Mouse (Mus musculus) MEL (cell line): ENCODE data around the gene Tanc1. TPM values are rescaled to one million over a fixed set of nuclear protein-coding genes. Genes with fewer than 3 reads are reported as not detected.

Experiments
- DNase-seq: peaks from one replicate; pipeline ENCODE4 v3.0.0; 2011; ENCODE audit warnings: low read depth, low spot score
- H3K27ac ChIP-seq: 2 replicates; pipeline ENCODE4 v1.5.1; 2012; ENCODE audit warnings: low read depth, mild to moderate bottlenecking, control low read depth, low read length, moderate library complexity; ENCODE audit not compliant: control insufficient read depth
- H3K27me3 ChIP-seq, 2 experiments: fragments of 150-350 bp in 1 of 2; sonication (generic) in 1 of 2; 2 replicates each; pipeline ENCODE4 v1.6.1; 2012; ENCODE audit warnings: low read length in 2 of 2, mild to moderate bottlenecking in 2 of 2, improper control_type of control experiment in 1 of 2, moderate library complexity in 1 of 2; ENCODE audit not compliant: insufficient read depth in 2 of 2, control insufficient read depth in 1 of 2
- H3K36me3 ChIP-seq, 2 experiments: 2 replicates each; pipeline ENCODE4 v1.6.1; 2012 to 2014; ENCODE audit warnings: low read length in 2 of 2, improper control_type of control experiment in 1 of 2, inconsistent platforms in 1 of 2, mild to moderate bottlenecking in 1 of 2; ENCODE audit not compliant: insufficient read depth in 2 of 2, control insufficient read depth in 1 of 2
- H3K4me1 ChIP-seq, 2 experiments: fragments of 150-350 bp in 1 of 2; sonication (generic) in 1 of 2; 2 replicates each; pipeline ENCODE4 v1.6.1; 2012; ENCODE audit warnings: low read length in 2 of 2, improper control_type of control experiment in 1 of 2, mild to moderate bottlenecking in 1 of 2; ENCODE audit not compliant: insufficient read depth in 2 of 2, control insufficient read depth in 1 of 2
- H3K4me3 ChIP-seq, 2 experiments: fragments of 150-350 bp in 1 of 2; sonication (generic) in 1 of 2; 2 replicates each; pipeline ENCODE4 v1.5.1; 2012; ENCODE audit warnings: low read depth in 2 of 2, low read length in 2 of 2, mild to moderate bottlenecking in 2 of 2, moderate library complexity in 2 of 2, control low read depth in 1 of 2, improper control_type of control experiment in 1 of 2; ENCODE audit not compliant: control insufficient read depth in 1 of 2, insufficient read depth in 1 of 2
- H3K79me2 ChIP-seq: 2 replicates; pipeline ENCODE4 v1.6.1; 2012; ENCODE audit warnings: mild to moderate bottlenecking, low read length, moderate library complexity; ENCODE audit not compliant: control insufficient read depth, poor library complexity, insufficient read depth
- H3K9ac ChIP-seq: 2 replicates; pipeline ENCODE4 v1.6.1; 2012; ENCODE audit warnings: low read depth, mild to moderate bottlenecking, control low read depth, low read length, moderate library complexity; ENCODE audit not compliant: control insufficient read depth, poor library complexity, severe bottlenecking
- H3K9me3 ChIP-seq: fragments of 150-350 bp; sonication (generic); replicated peaks from 2 replicates; pipeline ENCODE4 v1.6.1; 2012; ENCODE audit warnings: mild to moderate bottlenecking, low read length, improper control_type of control experiment, moderate library complexity; ENCODE audit not compliant: insufficient read depth
- BHLHE40 ChIP-seq: IDR thresholded peaks from 2 replicates; pipeline ENCODE4 v1.6.1; 2012; ENCODE audit warnings: low read depth, mild to moderate bottlenecking, inconsistent platforms, low read length, improper control_type of control experiment, borderline replicate concordance
- CHD2 ChIP-seq: IDR thresholded peaks from 2 replicates; pipeline ENCODE4 v1.6.1; 2011; ENCODE audit warnings: low read length, improper control_type of control experiment
- HCFC1 ChIP-seq: IDR thresholded peaks from 2 replicates; pipeline ENCODE4 v1.6.1; 2012; ENCODE audit warnings: low read depth, mild to moderate bottlenecking, inconsistent platforms, low read length, improper control_type of control experiment, moderate library complexity
- JUND ChIP-seq: IDR thresholded peaks from 2 replicates; pipeline ENCODE4 v1.6.1; 2011; ENCODE audit warnings: low read depth, mild to moderate bottlenecking, improper control_type of control experiment, low read length
- KAT2A ChIP-seq: conservative IDR thresholded peaks from 2 replicates; pipeline ENCODE4 v1.6.1; 2012; ENCODE audit warnings: low read depth, low read length, improper control_type of control experiment, inconsistent platforms
- MAZ ChIP-seq: IDR thresholded peaks from 2 replicates; pipeline ENCODE4 v1.6.1; 2012; ENCODE audit warnings: low read depth, mild to moderate bottlenecking, inconsistent platforms, low read length, improper control_type of control experiment
- MXI1 ChIP-seq: IDR thresholded peaks from 2 replicates; pipeline ENCODE4 v1.6.1; 2011; ENCODE audit warnings: mild to moderate bottlenecking, low read depth, low read length, improper control_type of control experiment
- MYC ChIP-seq: IDR thresholded peaks from 2 replicates; pipeline ENCODE4 v1.6.1; 2011; ENCODE audit warnings: low read depth, mild to moderate bottlenecking, low read length, improper control_type of control experiment, moderate library complexity
- NRF1 ChIP-seq: IDR thresholded peaks from 2 replicates; pipeline ENCODE4 v1.6.1; 2014; ENCODE audit warnings: low read depth, mild to moderate bottlenecking, inconsistent platforms, low read length, improper control_type of control experiment, moderate library complexity; ENCODE audit not compliant: poor library complexity, insufficient read depth, severe bottlenecking
- POLR2A ChIP-seq, 2 experiments: IDR thresholded peaks; 2 replicates each; pipeline ENCODE4 v1.6.1; 2011 to 2012; ENCODE audit warnings: low read length in 2 of 2, mild to moderate bottlenecking in 2 of 2, control low read depth in 1 of 2, improper control_type of control experiment in 1 of 2, low read depth in 1 of 2, moderate library complexity in 1 of 2; ENCODE audit not compliant: control insufficient read depth in 1 of 2, insufficient read depth in 1 of 2, poor library complexity in 1 of 2
- RCOR1 ChIP-seq: IDR thresholded peaks from 2 replicates; pipeline ENCODE4 v1.6.1; 2012; ENCODE audit warnings: low read depth, mild to moderate bottlenecking, inconsistent platforms, low read length, improper control_type of control experiment
- TBP ChIP-seq: IDR thresholded peaks from 2 replicates; pipeline ENCODE4 v1.8.0; 2011; ENCODE audit warnings: low read depth, low read length, improper control_type of control experiment
- TCF12 ChIP-seq: IDR thresholded peaks from 2 replicates; pipeline ENCODE4 v1.6.1; 2014; ENCODE audit warnings: low read depth, mild to moderate bottlenecking, inconsistent platforms, low read length, improper control_type of control experiment, moderate library complexity
- ZKSCAN1 ChIP-seq: IDR thresholded peaks from 2 replicates; pipeline ENCODE4 v1.6.1; 2012; ENCODE audit warnings: low read depth, mild to moderate bottlenecking, inconsistent platforms, low read length, improper control_type of control experiment, moderate library complexity
- ZNF384 ChIP-seq: IDR thresholded peaks from 2 replicates; pipeline ENCODE4 v1.6.1; 2012; ENCODE audit warnings: low read depth, mild to moderate bottlenecking, inconsistent platforms, low read length, improper control_type of control experiment
- polyA plus RNA-seq, 2 experiments: library from polyadenylated mRNA; stranded (reverse) in 1 of 2; unstranded in 1 of 2; fragments of >175 nt in 1 of 2; fragments of >200 nt in 1 of 2; gene quantifications; 2 replicates each; pipeline versions ENCODE4 v1.2.1 to v1.2.4; 2012; ENCODE audit warnings: low replicate concordance in 2 of 2, low read depth in 1 of 2; ENCODE audit not compliant: insufficient read length in 2 of 2, insufficient read depth in 1 of 2, missing spikeins in 1 of 2
- total RNA-seq: library from RNA; depleted of rRNA; stranded (reverse); fragments of 300-350 nt; gene quantifications from 2 replicates; pipeline ENCODE4 v1.2.3, GENCODE M21; 2012

The Tanc1 gene
- total and polyA plus RNA-seq, 3 experiments, result 0.54 to 0.78 TPM; not detected in 1

- no peak for TF ChIP-seq TBP
Observed at GRCm38 (mm10) chr2:59699893-59700292, 88.1 kb downstream of the Tanc1 start (continued).

- TF ChIP-seq KAT2A, result no peak
- no peak for TF ChIP-seq RCOR1
- TF ChIP-seq ZKSCAN1, result no peak
- no peak for TF ChIP-seq POLR2A (IDR thresholded peaks at IDR 0.05; ENCODE audit: control insufficient read depth in 1 of 2, insufficient read depth in 1 of 2, low read depth in 1 of 2, low read length in 2 of 2, poor library complexity in 1 of 2)
- TF ChIP-seq HCFC1, result no peak
- no peak for TF ChIP-seq BHLHE40
- no peak for TF ChIP-seq JUND
- no peak for TF ChIP-seq MYC
- Histone ChIP-seq H3K27me3 (no peaks in the 10 kb centered on the region), H3K4me3 (no peak overlapping the region), H3K79me2 (no peaks in the 10 kb centered on the region), H3K36me3 (no peaks in the 10 kb centered on the region), H3K9ac (no peak overlapping the region), H3K27ac (no peak overlapping the region), H3K9me3 (no peaks in the 10 kb centered on the region), H3K4me1 (no peaks in the 10 kb centered on the region)
- no peak for DNase-seq
Observed at GRCm38 (mm10) chr2:59705221-59705620, 93.4 kb downstream of the Tanc1 start.

DNA sequence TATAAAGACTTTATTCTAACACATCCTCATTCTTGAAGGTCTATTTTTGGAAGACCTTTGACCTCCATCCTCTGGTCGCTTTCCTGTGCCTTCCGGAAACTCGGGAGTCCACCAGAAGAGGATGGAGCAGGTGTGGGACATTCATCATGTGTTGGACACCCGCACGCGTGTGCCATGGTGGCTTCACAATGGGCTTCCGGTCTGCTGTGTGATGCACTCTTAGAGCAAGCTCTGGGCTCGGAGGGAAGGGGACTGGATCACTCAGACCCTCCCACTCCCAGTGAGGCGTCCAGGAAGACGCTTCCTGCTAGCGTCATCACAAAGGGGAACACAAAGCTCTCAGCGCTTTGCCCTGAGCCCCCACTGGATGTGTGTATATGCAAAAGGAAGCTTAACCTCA, 95.0 kb downstream of the Tanc1 start:
- Histone ChIP-seq H3K36me3 (no peaks in the 10 kb centered on the region), H3K79me2 (no peaks in the 10 kb centered on the region), H3K27ac (no peak overlapping the region), H3K9me3 (no peaks in the 10 kb centered on the region), H3K4me3 (no peak overlapping the region), H3K4me1 (no peaks in the 10 kb centered on the region), H3K9ac (no peak overlapping the region), H3K27me3 (no peaks in the 10 kb centered on the region)
- DNase-seq, result no peak
- no peak for TF ChIP-seq CHD2
- TF ChIP-seq NRF1, result no peak
- no peak for TF ChIP-seq MXI1

DNA sequence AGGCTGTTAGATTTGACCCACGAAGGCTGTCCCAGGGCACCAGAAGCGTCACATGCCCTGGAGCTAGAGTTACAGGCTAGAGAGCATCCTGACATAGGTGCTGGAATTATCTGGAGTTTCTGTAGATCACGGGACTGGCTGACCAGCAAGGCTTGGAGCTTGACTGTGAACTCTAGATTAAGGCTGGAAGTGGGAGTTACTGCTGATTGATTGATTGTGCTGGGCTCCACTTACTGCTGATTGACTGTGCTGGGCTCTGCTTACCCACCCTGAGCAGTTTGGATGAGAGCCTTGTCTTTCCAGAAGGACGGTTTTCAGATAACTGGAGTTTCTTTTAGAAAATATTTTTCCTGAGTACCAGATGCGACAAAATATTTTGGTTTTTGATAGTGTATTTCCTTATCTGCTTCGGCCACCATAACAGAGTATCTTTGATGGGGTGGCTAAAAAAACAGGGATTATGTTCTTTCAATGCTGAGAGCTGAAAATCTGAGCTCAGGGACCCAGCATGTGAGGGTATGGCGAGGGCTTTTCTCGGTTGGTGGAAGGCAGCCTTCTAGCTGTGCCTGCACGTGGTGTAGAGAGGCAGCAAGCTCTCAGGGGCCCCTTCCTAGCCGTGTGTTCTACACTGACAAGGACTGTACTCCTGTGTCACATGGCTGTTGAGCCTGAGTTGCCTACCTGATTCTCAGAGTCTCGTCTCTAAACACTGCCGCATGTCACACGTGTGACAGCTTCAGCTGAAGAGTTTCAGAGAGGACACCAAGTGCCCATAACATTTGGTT, 96.3 kb downstream of the Tanc1 start:
- H3K79me2 ChIP-seq, result no peaks in the 10 kb centered on the region
- no peaks in the 10 kb centered on the region for H3K4me1 ChIP-seq
- TF ChIP-seq TCF12 (no peak), RCOR1 (no peak), ZNF384 (no peak), KAT2A (no peak), ZKSCAN1 (no peak), MAZ (no peak)
- DNase-seq, result no peak
- no peak overlapping the region for H3K27ac ChIP-seq
- H3K9ac ChIP-seq, result no peak overlapping the region
- H3K36me3 ChIP-seq, result no peaks in the 10 kb centered on the region
- no peaks in the 10 kb centered on the region for H3K9me3 ChIP-seq
- no peak overlapping the region for H3K4me3 ChIP-seq
- no peaks in the 10 kb centered on the region for H3K27me3 ChIP-seq
